Mouse (Mus musculus) left cerebral cortex, adult 11 months (tissue): ENCODE results near the gene Mst1.

Source experiments
- DNase-seq: peaks from one replicate; pipeline ENCODE4 v3.0.0; 2022; ENCODE audit warnings: low spot score

The Mst1 gene

DNA sequence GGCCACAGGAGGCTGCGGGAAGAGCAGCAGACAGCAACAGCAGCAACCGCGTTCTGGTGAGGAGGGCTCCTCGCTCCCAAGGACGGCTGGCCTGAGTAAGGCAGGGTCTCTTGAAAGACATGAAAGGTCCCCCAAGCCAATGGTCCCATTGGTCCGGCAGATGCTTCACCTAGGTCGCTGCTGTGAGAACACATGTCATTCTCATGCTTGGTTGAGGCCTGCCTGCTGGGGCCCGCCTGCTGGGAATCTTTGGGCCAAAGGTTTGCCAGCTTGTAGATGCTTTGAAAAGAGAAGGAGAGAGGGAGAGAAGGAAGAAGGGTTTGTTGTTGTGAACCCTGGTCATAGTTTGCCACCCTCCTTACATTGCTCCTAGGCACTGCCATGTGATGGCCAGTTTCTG lies 19.4 kb downstream of the Mst1 start:
- DNase-seq, result no peak

DNA sequence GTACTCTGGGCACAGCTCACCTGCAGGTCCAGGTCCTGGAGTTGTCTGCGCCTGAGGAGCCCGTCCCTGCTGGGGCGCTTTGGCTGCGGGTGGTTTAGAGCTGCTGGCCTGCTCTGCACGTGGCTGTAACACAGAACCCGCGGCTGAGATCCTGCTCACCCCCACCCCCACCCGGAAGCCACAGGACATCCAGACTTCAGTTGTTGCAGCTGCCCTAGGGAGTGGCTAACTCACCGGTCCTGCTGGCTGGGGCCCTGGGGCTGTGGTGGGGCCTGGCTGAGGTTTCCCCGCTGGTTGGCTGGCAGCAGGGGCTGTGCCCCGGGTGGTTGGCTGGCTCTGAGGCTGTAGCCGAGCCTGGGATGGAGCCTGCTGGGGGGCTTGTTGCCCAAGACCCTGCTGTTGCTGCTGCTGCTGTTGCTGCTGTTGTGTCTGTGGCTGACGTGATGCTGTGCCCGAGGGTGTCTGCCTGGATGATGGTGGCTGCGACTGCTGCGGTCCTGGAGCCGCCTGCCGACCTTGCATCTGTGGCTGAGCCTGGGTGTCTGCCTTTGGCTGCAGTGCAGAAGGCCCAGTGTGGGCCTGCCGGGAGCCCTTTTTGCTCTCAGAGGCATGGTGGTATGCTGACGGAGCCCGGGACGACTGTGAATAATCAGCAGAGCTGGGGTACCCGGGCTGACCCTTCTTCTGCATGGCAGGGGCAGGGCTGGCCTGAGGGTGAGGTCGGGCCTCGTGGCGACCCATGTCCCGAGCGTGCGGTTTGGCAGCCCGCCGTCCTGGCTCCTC lies 24.7 kb downstream of the Mst1 start:
- no peak for DNase-seq

DNA sequence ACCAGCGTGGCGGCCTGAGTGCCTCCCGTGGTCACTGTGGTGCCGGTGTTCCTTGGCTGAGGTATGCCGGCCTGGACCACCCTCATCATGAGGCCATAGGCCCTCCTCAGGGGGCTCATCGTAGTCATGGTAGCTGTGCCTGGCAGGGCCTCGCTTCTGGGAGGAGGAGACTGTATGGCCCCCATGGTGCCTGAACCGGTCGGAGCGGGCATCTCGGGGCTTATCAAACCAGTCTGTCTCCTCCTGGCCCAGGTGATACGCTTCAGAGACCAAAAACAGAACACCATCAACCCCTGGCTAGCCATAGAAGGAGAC lies 25.3 kb downstream of the Mst1 start:
- DNase-seq, result no peak

DNA sequence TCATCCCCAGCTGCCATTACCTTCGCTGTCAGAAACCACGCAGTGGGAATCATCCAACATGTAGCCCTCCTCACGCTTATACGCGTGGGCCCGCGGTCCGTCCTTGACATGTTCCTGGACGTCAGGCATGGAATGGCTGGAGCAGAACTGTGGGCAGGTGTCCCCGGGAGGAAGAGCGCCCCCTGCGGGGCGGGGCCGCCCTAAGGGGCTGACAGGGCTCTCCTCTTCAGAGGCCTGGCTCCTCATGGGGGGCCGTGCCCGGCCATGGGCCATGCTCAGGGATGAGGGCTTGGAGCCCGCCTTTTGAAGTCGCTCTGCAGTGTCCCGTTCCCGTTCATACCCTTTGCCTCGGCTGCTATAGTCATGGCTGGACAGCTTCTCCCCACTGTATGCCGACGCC lies 25.9 kb downstream of the Mst1 start:
- no peak for DNase-seq

DNA sequence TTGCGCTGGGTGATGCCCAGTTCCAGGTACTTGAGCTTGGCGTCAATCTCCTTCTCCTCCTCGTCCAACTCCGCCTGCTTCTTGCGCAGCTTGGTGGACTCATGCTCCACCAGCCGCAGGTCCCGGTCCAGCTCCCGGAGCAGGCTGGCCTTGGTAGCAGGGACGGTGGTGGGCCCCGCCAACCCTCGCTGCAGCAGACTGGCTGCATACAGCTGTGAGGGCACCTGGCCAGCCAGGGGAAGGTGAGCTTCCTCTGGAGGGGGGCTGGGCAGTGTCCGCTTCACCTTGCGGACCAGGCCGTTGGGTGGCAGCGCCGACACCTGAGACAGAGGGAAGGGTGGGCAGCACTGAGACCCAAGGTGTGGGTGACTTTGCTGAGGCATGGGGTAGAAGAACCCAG lies 27.6 kb downstream of the Mst1 start:
- DNase-seq, result no peak

DNA sequence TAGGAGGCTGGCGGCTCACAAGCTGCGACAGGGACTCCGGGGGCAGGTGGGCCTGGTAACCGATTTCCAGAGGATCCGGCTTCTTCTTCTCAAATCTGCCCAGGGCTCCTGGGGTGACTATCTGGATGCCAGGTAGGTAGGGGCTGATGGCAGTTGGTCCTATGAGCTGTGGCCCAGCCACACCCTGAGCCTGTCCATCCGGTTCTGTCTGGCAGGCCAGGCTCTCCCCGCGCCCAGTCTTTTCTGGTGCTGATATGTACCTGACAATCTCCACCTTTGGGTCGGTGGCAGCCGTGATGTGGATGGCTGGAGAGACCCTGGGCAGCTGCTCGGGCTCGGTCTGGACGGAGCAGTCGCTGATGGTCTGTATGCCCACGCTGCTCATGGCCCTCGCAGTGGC lies 29.9 kb downstream of the Mst1 start:
- DNase-seq, result no peak

DNA sequence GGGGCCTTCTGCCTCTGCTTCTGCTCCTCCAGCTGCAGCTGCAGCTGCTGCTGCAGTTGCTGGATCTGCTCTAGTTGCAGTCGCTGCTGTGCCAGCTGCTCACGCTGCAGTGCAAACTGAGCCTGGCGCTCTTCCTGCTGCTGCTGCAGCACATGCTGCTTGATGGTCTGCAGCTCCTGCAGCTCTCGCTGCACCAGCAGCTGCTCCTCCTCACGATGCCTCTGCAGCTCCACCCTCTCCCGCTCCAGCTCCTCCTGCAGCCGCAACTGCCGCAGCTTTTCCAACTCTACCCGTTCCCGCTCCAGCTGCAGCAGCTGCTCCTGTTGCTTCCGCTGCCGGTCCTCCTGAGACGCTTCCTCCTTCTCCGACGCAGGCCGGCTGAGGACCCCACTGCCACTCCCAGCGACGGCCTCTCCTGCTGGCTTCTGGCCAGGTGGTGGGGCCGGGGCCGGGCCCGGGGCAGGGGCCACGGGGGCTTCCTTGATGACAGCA lies 30.9 kb downstream of the Mst1 start:
- DNase-seq, result no peak

DNA sequence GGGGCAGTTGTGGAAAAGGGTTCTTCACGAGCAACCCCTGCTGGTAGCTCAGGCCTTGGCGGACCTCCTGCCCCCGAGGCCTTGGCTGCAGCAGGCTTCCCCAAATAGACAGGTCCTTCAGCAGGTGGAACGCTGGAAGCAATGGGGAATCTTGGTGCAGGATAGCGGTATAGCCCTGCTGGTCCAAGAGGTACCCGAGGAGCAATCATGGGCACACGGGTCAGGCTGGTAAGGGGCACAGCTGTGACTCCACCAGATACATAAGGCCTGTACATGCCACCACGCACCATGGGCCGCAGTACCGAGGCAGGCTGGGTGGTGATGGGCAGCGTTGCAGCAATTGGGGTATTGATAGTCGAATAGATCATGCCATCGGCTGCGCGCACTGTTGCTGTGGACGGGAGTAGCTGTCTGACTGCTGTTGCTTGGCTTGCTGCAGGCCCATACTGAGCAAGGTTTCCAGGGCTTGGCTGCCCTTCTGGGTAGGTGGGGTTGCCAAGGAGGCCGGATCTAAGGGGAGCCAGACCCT lies 31.4 kb downstream of the Mst1 start:
- DNase-seq, result no peak

DNA sequence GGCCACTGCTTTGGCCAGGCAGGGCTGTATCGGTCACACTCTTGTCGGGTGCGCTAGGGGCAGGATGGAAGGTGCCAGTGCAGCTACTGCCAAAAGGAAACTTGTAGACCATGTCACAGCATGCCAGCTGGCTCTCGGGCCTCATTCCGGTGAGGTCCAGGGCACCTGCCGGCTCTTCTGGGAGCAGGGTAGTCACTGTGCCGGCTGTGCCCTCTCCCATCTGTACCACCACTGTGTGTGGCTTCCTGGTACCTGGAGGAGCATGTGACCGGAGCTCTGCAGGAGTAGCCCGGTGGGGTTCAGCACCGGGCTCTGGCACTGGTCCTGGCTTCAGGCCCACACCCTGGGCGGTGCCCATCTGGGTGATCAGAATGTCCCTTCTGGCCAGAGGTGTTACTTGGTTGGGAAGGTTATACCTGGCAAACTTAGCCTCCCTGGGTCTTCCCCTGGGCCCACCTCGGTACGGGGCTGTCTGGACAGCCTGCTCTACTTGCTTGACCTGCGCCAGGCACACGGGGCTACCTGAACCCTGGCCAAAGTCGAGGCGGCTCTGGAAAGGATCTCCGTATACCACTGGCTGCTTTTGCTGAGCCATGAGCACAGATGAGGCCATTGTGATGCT lies 32.6 kb downstream of the Mst1 start:
- DNase-seq, result no peak

DNA sequence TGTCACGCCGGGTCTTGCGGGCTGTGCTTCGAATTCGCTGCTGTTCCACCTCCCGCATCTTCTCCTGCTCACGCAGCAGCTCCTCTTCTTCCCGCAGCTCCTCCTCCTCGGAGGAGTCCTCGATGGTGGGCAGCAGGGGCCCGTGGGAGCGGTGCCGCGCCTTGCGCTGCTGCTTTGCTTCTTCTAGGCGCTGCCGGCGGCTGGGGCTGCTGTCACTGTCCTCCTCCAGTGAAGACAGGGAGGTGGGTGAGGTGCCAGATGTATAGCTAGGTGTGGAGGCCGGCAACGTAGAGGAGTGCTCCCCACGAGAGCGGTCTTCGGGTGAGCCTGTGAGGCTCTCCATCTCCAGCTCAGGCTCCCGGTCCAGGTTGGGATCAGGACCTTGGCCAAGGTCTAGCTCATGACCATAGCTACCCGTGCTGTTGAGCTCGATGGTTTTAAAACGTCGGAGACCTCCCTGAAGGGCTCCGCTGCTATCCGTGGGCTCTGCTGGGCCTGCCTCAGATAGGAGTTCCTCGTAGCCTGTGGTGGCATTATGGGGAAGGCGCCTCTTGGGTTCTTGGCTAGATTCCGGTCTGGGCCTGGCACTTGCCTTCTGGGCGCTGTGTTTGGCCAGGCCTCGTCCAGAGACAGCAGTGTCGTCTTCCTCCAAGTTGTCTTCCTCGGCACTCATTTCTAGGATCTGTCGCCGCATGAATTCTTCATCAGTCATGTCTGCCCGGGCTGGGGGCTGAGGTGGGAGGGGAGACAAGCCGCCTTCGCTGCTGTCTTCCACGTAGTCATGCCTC lies 35.2 kb downstream of the Mst1 start:
- DNase-seq, result no peak

DNA sequence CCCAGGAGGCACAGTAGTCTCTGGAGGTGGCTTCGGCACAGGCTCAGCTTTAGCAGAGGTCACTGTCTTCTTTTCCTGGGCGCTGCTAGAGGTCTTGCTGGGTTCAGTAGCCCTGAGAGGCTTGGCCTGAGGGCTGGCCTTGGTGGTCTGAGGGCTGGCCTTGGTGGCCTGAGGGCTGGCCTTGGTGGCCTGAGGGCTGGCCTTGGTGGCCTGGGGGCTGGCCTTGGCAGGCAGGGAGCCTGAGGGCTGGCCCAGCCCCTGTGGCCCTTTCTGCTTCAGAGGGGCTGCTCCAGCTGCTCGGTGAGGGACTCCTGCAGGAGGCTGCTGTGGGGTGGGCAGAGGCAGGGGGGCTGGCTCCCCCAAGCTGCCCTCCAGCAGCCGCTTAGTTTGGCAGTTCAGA lies 36.9 kb downstream of the Mst1 start:
- DNase-seq, result no peak

DNA sequence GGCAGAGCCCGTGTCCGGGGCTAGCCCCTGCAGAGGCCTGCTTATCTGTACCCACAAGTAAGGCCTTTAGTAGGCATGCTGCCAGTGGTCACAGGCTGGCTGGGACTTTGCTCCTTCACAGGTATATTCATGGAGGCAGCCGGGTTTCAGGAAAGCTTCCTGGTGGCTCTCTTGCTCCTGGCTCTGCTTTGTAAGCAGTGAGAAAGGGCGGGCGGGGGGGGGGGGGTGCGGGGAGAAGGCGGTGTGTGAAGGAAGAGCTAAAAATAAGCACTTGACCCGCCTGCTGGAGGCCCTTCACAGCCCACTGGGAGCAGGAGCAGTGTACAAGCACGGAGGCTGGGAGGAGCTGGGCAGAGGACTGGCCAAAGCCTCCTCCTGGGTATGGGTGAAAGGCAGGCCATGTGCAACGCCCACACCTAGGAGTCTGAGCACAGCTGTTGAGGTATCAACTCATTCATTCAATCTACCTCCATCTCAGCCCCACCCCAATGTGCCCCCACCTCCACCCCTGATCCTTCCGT lies 39.7 kb downstream of the Mst1 start:
- DNase-seq, result no peak

DNA sequence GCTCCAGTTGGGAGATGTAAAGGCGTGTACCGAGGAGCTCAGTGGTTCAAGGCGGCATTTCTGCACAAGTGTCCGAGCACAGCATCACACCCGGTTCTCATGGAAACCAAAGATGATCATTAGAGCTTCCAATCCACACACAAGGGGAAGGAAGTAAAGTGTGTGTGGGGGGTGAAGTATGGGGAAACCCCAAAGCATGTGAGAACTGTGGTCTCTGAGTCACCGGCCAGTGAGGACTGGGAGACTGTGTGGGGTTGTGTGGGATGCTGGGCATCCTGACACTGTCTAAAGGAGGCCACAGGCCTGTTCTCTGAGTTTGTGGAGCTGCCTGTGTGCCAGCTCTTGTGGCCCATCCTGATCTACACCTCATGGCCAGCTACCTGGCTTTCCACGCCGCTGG lies 40.4 kb downstream of the Mst1 start:
- no peak for DNase-seq

DNA sequence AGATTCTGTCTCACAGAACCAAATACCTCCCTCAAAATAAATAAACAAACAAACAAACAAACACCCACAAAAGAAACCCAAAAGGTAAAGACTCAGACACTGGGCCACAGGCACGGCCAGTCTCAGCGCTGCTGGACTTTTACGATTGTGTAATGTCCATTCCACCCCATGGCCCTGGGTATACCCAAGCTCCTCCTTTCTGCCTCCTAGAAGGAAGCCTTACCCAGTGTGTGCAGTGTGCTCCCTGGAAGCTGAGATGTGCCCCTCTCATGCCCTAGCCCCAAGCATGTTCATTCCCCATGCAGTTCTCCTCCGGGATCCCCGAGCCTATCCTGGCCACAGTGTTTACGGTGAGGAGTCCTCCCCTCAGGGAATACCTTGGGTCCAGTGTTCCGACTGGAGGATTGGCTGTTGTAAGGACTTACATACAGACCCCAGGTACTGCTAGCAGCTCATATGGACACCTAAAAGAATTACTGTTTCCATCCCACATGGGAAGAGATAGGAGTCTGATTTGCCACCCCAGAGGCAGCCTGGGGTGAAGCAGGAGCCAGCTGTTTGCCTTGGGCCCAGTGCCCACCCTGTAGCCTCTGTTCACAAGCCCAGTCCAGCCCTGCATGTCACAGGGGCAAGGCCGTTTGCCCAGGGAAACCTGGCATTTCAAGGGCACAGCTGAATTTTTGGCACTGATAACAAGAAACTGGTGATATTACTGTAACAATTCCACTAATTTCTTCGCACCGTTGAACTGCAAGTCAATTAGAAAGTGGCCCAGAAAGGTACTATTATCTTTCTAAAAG lies 41.1 kb downstream of the Mst1 start:
- DNase-seq, result no peak

DNA sequence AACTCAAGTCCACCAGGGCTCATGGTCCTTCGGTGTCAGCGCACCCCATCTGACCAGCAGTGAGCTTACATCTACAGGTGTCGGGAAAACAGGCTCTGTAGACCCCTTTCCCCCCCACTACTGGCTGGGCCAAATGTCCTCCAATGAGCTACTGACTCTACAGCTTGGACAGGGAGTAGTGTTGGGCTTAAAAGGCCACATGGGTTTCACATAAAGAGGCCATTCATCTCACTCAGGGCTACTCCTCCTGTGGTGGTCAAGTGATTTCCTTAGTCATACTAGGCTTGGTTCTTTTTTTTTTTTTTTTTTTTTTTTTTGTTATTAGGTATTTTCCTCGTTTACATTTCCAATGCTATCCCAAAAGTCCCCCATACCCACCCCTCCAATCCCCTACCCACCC lies 43.7 kb downstream of the Mst1 start:
- DNase-seq, result no peak

DNA sequence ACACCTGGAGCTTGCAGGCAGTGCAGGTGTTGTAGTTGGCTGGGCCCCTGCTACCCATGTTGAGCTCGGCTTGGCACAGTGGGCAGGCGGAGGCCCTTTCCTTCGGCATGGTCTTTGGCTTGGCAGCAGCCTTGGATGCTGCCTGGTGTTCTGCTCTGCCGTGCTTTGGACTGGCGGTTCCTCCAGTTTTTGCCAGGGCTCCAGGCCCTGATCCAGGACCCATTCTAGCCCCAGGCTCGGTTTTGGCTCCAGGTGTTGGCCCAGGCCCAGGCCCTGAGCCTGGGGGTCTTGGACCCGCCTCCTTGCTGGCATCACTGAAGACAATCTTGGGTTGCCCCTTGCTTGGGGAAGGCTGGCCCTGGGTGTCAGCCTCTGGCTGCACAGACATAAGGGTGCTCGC lies 45.5 kb downstream of the Mst1 start:
- no peak for DNase-seq

DNA sequence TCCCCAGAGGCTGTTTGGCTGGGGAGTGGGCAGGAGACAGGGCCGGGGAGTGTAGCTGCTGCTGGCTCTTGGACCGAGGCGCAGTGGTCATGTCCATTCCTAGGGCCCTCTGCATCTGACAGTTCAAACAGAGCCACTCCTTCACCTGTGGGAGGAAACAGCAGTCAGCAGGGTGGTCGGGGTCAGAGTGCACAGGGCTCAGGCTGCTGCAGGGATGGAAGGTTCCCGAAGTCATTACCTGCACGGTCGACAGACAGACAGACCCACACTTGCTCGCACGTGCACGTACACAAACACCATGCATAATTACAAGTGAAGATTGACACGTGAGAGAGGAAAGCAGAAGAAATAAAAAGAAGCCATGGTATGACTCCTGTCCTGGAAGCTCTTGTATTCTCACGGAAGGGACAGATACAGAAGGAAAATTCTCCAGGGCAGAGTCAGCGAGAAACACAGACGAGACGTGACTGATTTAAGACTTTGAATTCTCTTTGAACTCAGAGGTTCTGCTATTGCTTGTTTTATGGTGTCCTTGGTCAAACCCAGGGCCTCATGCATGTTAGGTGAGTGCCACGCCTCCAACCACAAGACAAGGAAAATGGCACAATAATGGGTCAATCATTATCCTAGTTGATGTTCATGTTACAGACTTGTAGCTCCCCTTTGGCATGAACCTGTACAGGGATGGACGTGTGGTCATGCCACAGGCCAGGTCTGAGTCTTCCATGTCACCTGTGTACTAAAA lies 46.4 kb downstream of the Mst1 start:
- DNase-seq, result no peak

DNA sequence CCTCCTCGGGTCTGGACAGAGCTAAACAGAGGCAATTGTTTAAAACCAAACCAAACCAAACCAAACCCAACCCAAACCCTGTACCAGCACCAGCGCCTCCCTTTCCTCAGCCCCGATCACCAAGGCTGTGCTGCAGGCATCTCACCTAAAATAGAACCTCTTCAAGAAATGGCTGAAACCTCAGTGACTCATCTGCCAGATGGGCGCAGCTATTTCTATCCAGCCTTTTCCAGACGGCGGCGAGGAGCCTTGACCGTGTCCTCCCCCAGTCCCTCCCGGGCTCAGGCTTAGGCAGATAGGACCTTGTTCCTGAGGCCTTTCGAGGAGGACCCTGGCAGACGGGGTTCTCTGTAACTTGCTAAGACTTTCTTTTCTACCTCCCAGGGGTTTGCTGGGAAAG lies 48.0 kb downstream of the Mst1 start:
- DNase-seq, result peak; percentile 64

DNA sequence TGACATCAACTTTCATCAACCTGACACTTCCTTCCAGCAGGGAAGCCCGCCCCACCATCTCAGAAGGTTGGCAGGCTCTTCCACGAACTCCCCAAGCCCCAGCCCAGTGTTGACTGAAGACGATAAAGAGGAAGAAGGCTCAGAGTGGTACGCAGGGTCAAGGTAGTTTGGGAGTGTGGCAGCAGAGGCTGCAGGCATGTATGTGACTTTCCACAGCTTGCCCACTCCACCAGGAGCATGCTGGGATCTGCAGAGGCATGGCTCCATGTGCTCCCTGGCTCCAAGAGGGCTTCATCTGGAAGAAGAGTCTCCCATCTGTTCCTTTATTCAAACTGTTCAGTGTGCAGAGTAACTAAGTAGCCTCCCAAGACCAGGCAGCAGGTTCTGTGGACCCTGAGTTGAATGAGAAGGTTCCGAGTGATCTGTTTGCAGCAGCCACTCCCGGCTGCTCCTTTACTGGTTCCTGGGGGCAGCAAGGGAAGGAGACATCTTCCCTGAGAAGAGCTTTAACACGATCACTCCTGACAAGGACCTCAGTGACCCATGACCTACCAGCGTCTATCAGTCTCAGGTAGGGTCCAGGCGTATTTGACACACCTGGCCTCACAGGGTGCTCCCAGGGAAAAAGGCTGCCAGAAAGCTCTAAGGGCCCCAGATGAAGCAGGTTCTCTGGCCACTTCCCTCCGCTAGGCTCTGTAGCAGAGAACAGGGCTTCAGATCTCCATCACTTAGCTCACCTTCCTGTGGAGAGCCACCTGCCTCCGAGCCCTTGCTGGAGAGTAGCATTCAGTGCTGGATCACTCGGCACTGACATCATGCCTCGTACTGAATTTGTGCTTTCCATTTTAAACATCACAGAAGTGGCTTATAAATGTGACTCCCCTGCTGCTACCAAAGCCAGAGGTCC lies 49.1 kb downstream of the Mst1 start:
- no peak for DNase-seq

DNA sequence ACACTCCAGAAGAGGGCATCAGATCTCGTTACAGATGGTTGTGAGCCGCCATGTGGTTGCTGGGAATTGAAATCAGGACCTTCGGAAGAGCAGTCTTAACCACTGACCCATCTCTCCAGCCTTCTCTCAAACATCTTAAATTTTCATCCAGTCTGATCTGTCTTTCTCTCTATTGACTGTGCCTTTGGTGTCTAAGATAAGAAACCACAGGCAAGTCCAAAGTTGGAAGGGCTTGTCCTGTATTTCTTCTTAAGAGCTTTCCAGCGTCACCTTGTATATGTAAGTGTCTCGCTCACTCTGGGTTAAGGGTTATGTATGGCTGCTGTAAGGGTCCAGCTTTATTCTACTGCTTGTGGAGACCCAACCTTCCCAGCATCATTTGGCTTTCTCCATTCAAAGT lies 51.3 kb downstream of the Mst1 start:
- DNase-seq, result no peak
